Mouse (Mus musculus) lung, postnatal 10 days (tissue): ENCODE results near the gene Slc25a48.
A peak's percentile ranks its signal among the peaks of the same experiment; 100 is the strongest.

Experiments used
- DNase-seq: peaks from one replicate; pipeline ENCODE4 v3.0.0; 2021

Gene Slc25a48

GRCm38 (mm10) chr13:56449239-56450030 is 11.3 kb downstream of the Slc25a48 start:
- no peak for DNase-seq

- DNase-seq: no peak
Observed at GRCm38 (mm10) chr13:56450035-56450434, 11.9 kb downstream of the Slc25a48 start.

DNA sequence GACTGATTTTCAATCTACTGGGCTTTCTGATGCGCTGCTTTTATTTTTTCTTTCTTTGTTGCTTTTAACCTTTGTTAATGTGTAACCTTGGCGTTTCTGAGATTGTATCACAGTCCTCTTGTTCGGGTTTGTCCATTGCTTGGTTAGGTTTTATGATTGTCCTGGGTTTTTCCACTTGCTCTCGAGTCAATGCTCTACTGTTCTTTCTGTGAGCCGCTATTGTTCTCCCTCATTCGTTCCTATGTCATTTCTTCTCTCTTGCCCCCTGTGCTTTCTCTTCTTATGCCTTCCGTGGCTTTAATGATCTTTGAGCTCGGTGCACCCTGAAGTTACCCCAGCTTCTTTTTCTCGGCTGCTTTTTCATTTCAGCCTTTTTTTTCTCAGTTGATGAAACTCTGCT is 19.8 kb downstream of the Slc25a48 start:
- no peak for DNase-seq

GRCm38 (mm10) chr13:56461460-56461859 is 23.3 kb downstream of the Slc25a48 start:
- no peak for DNase-seq

DNA sequence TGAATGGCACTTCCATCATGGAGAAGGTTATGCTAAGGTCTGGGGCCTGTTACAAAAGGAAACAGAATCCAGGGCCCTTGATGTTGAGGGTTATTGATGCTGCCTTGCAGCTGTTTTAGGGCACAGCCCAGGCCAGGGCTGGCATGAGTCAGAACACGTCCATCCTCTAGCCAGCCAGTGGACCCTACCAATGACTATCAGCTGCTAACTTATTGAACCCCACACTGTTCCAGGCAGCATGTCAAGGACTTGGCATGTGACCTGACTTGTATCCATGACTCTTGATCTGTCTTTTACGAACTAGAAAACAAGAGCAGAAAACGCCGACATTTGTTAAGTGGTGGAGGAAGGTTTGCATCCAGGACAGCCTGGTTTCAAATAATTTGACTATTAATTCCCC is 24.6 kb downstream of the Slc25a48 start:
- DNase-seq: no peak

GRCm38 (mm10) chr13:56463261-56463660 is 25.1 kb downstream of the Slc25a48 start:
- no peak for DNase-seq

DNA sequence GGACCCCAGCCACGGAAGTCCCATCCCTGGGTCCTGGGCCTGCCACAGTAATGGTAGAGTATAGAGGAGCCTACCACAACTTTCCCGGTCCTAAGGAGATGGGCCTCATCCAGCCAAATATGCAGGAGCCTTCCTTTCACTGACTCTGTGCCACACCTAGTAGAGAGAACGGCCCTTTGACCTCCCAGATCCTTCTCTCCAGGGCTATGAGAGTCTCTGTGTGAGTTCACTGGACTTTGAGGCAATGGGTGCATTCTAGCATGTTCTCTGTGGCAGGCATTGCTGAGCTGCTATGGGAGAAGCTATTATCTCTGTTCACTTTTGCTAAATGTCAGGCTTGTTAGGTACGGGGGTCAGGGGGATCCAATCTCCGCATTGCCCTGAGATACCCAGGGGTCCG is 25.6 kb downstream of the Slc25a48 start:
- no peak for DNase-seq

GRCm38 (mm10) chr13:56467786-56468185 is 29.6 kb downstream of the Slc25a48 start:
- DNase-seq: no peak

DNA sequence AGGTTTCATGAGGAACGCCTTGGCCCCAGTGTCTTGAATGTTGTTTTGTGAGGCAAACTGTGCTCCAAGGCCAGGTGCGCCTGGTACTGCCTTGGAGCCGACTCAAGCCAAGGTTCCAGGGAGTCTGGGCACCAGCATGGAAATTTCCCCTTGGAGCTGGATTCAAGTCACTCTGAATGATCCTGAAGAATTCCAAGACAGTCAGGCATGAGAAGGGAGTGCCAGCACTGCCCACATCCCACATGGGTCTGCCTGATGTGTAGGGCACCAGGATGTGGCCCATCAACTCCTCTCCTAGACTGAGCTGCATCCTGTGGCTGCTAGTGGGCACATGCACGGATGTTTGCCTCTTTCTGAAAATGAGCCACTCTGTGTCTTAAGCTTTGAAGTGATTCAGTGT is 30.4 kb downstream of the Slc25a48 start:
- no peak for DNase-seq

- DNase-seq: no peak
Observed at GRCm38 (mm10) chr13:56471211-56471610, 33.1 kb downstream of the Slc25a48 start.

GRCm38 (mm10) chr13:56471951-56472350 is 33.8 kb downstream of the Slc25a48 start:
- DNase-seq: peak; percentile 73

GRCm38 (mm10) chr13:56472661-56473060 is 34.5 kb downstream of the Slc25a48 start:
- no peak for DNase-seq

- DNase-seq: peak; percentile 67
Observed at GRCm38 (mm10) chr13:56475363-56475762, 37.2 kb downstream of the Slc25a48 start.

DNA sequence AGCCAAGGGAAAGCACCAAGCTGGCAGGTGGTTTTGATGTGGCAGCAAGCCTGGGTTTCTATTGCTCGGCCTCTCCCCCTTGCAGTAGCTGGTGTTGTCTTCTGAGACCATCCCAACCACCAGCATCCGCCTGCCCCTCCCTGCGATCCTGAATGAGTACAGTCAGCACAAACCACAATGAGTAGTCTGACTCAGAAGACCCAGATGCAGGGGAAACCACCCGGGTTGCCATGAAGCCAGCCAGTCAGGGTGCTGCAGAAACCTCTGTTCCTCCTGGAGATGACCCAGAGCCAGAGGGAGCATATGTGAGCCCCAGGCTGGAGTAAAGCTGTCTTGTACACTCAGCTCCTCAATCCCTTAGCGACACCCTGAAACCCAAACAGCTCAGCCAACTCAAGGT is 38.6 kb downstream of the Slc25a48 start:
- DNase-seq: no peak

- peak; percentile 42 for DNase-seq
Observed at GRCm38 (mm10) chr13:56477271-56477670, 39.1 kb downstream of the Slc25a48 start.

DNA sequence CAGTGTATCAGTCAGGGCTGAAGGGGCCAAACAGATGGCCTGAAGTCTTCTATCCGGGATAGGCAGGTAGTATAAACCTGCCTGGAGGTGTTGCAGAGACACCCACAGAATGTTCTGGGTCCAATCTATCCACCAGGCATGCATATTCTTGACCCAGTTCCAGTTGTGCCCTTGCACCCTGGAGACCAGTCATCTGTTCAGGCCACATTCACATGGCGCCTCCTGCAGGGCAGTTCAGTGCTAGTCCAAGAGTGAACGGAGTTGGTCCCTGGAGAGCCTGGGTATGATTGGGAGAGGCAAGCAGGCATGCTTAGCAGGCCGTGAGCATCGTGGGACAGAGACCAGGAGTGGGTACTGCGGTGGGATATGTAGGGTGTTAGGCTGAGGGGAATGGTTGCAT is 39.9 kb downstream of the Slc25a48 start:
- DNase-seq: no peak

DNA sequence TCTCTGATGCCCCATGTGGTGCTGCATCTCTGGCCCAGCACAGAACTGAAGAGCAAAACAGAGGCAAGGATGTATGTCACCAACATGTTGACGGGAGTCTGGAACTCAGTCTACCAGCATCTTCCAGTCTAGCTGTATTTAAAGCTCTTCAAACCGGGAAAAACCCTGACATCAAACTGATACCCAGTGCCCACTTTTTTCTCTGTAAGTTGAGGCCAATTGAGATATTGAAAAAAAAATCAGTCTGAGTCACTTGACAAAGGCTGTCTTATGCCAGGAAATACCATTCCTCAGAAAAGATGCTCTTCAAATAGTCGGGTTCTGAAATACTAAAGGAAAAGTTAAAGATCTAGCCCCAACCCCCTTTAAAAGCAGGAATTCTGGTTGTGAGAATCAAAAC is 44.0 kb downstream of the Slc25a48 start, which contains the start of gene Il9:
TSS of gene Il9 (minus strand) at position 101 of the 400 bp plus-strand sequence.
- DNase-seq: no peak

GRCm38 (mm10) chr13:56488012-56488411 is 49.9 kb downstream of the Slc25a48 start:
- no peak for DNase-seq

GRCm38 (mm10) chr13:56494440-56494839 is 56.3 kb downstream of the Slc25a48 start:
- DNase-seq: no peak

- DNase-seq: no peak
Observed at GRCm38 (mm10) chr13:56500132-56500531, 62.0 kb downstream of the Slc25a48 start.

DNA sequence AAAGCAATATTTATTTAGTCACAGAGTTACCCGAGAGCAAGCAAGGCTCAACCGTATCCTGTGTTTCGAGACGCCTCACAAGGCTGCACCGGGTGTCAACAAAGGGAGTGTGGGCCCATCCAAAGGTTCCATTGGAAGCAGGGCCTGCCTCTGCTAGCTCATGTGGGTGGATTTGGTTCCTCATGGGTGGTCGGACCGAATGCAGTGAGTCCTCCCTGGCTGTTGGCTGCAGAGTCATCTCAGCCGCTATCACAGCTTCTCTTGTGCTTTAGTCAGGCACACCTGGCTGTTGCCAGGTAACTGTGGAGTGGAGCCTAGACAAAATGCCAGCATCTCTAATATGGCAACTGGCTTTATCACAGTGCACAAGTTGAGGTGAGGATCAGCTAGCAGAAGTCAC is 62.5 kb downstream of the Slc25a48 start:
- no peak for DNase-seq

DNA sequence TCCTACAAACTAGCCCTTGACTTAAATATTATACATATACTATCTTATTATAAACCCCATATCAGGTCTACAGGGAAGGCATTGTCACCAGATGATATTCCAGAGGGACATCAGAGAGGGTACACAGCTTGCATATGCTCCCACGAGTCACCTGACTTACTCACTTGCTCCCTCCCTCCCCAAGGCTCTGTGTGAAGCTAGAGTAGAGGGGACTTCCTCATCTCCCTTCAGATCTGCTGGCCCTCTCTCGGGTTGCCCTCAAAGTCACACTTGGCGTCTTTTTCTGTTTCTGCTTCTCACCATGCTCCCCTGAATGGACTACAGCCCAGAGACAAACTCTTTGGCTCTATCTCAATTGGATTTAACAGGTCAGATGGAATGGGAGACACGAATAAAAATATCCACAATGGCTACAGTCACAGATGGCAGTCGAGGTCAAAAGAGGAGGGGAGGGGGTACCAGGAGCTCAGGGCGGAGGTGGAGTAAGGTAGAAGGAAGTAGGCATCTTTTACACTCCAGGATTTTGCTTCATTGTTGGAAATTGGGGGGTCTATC is 63.8 kb downstream of the Slc25a48 start:
- no peak for DNase-seq

DNA sequence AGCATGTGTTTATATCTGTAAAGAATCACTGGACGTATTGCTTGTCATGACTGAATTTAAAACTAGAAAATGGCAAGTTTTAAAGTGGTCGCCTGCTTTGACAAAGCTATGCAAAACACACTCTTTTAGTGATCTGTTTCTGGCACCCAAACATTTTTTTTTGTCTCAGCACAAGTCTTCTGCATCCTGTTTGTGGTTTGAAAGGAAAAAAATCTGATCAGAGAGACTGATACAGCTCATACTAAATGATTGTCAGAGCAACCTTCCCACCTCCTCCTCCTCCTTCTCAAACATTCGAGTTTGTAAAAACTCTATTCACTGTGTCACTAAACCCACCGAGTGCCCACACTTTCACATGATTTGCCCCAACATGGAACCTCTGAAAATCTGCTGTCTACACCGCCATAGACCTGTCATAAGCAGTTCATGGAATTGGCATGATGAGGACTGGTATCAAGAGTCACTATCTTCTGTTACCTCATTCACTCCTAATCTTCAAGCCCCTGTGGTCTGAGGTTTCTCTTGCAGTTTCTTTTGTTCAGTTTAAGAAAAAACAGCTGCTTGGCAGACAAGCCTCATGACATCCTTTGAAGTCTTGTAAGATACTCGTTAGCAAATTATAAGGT is 68.8 kb downstream of the Slc25a48 start:
- DNase-seq: no peak

DNA sequence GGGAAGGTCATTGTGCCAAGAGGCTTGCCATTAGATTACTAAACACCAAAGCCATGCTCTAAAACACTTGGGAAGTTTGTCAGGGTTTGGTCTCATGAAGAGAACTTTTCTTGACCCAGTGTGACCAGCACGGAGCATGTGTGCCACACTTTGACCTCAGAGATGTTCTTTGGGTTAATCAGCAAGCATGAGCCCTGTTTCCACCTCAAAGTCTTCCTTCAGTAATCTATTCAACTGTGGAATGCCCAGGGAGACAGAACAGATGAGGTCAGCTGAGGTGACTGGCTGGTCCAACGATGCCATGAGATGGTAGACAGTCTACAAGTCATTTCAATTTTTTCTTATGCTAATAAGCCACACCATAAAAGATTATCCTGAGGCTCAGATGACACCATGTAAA is 71.6 kb downstream of the Slc25a48 start:
- DNase-seq: no peak
